Mouse (Mus musculus): ENCODE results near the gene Sult2b1. TPM values are rescaled to one million over a fixed set of nuclear protein-coding genes. Genes with fewer than 3 reads are reported as not detected.

The Sult2b1 gene
- polyA plus RNA-seq, 1 experiment from 2014 or later = 2.5 TPM

GRCm38 (mm10) chr7:45721642-45722347 is 62.7 kb downstream of the Sult2b1 start:
- H3K4me2 ChIP-seq (replicated peaks) = no peak overlapping the region
- no peak for ATAC-seq (ENCODE audit: insufficient number of reproducible peaks, insufficient read depth, low FRiP score, low TSS enrichment)
- WGBS = 67% methylated on average over 13 of the region's 13 CpGs
- H3K36me3 ChIP-seq = peaks cover 75% of the 10 kb centered on the region
- 0 out of 2 replicates have a peak overlapping the region, but pooled peaks have one; percentile 8 for H3K9ac ChIP-seq
- no peak overlapping the region for H3K27ac ChIP-seq
- no peaks in the 10 kb centered on the region for H3K9me3 ChIP-seq
- H3K27me3 ChIP-seq = no peaks in the 10 kb centered on the region
- peaks cover 22% of the 10 kb centered on the region for H3K4me1 ChIP-seq
- H3K4me3 ChIP-seq = no peak overlapping the region

- no peak overlapping the region for H3K4me2 ChIP-seq (replicated peaks)
- WGBS = 80% methylated on average over 7 of the region's 7 CpGs
- ATAC-seq (ENCODE audit: insufficient number of reproducible peaks, insufficient read depth, low FRiP score, low TSS enrichment) = no peak
- H3K9me3 ChIP-seq = no peaks in the 10 kb centered on the region
- H3K4me3 ChIP-seq = no peak overlapping the region
- H3K27ac ChIP-seq = no peak overlapping the region
- no peaks in the 10 kb centered on the region for H3K27me3 ChIP-seq
- H3K9ac ChIP-seq = no peak overlapping the region; the same call in 1 of the 2 replicates
- H3K4me1 ChIP-seq = peaks cover 28% of the 10 kb centered on the region
- H3K36me3 ChIP-seq = peaks cover 69% of the 10 kb centered on the region
Observed at GRCm38 (mm10) chr7:45721234-45721571, 63.3 kb downstream of the Sult2b1 start.

- 76% methylated on average over 14 of the region's 14 CpGs for WGBS
- Histone ChIP-seq H3K4me2 (replicated peaks) (peak within 1 kb of the TSS; percentile 95; the same call in 1 of the 2 replicates), H3K36me3 (peaks cover 63% of the 10 kb centered on the region), H3K27me3 (no peaks in the 10 kb centered on the region), H3K4me1 (peaks cover 34% of the 10 kb centered on the region), H3K27ac (no peak within 1 kb of the TSS), H3K9ac (peak within 1 kb of the TSS; percentile 96; the same call in 1 of the 2 replicates), H3K9me3 (no peaks in the 10 kb centered on the region), H3K4me3 (no peak within 1 kb of the TSS)
- ATAC-seq (ENCODE audit: insufficient number of reproducible peaks, insufficient read depth, low FRiP score, low TSS enrichment) = no peak
Observed at GRCm38 (mm10) chr7:45720413-45721233, 63.8 kb downstream of the Sult2b1 start, which contains the start of gene Fam83e. Gene Fam83e (plus strand): TSS chr7:45721212.

GRCm38 (mm10) chr7:45719738-45720412 is 64.6 kb downstream of the Sult2b1 start:
- Histone ChIP-seq H3K27ac (no peak overlapping the region), H3K27me3 (no peaks in the 10 kb centered on the region), H3K9me3 (no peaks in the 10 kb centered on the region), H3K4me3 (peak overlapping the region; percentile 13; the same call in 1 of the 2 replicates), H3K36me3 (peaks cover 56% of the 10 kb centered on the region), H3K9ac (peak overlapping the region; percentile 96; the same call in 1 of the 2 replicates), H3K4me2 (replicated peaks) (peak overlapping the region; percentile 95), H3K4me1 (peaks cover 37% of the 10 kb centered on the region)
- ATAC-seq (ENCODE audit: insufficient number of reproducible peaks, insufficient read depth, low FRiP score, low TSS enrichment) = no peak
- 89% methylated on average over 16 of the region's 16 CpGs for WGBS

- ATAC-seq (ENCODE audit: insufficient number of reproducible peaks, insufficient read depth, low FRiP score, low TSS enrichment) = no peak
- H3K36me3 ChIP-seq = peaks cover 51% of the 10 kb centered on the region
- no peaks in the 10 kb centered on the region for H3K27me3 ChIP-seq
- peak overlapping the region; percentile 96 for H3K9ac ChIP-seq
- WGBS = 86% methylated on average over 10 of the region's 10 CpGs
- peak overlapping the region; percentile 88 for H3K4me3 ChIP-seq
- H3K9me3 ChIP-seq = no peaks in the 10 kb centered on the region
- peaks cover 43% of the 10 kb centered on the region for H3K4me1 ChIP-seq
- peak overlapping the region; percentile 95 for H3K4me2 ChIP-seq (replicated peaks)
- no peak overlapping the region for H3K27ac ChIP-seq
Observed at GRCm38 (mm10) chr7:45719180-45719579, 65.3 kb downstream of the Sult2b1 start.

- Histone ChIP-seq H3K4me1 (peaks cover 47% of the 10 kb centered on the region), H3K36me3 (peaks cover 49% of the 10 kb centered on the region), H3K27me3 (no peaks in the 10 kb centered on the region), H3K9ac (peak overlapping the region; percentile 96), H3K9me3 (no peaks in the 10 kb centered on the region), H3K27ac (peak overlapping the region; percentile 94), H3K4me3 (peak overlapping the region; percentile 88), H3K4me2 (replicated peaks) (peak overlapping the region; percentile 95)
- no peak for ATAC-seq (ENCODE audit: insufficient number of reproducible peaks, insufficient read depth, low FRiP score, low TSS enrichment)
- under 1% methylated on average over 20 of the region's 20 CpGs for WGBS
Observed at GRCm38 (mm10) chr7:45718331-45718730, 66.1 kb downstream of the Sult2b1 start.

GRCm38 (mm10) chr7:45717918-45718297 is 66.6 kb downstream of the Sult2b1 start, which contains the start of gene Sphk2:
Gene Sphk2 (minus strand): TSS chr7:45718002.
- peaks cover 47% of the 10 kb centered on the region for H3K4me1 ChIP-seq
- H3K4me2 ChIP-seq (replicated peaks) = peak within 1 kb of the TSS; percentile 95
- H3K4me3 ChIP-seq = peak within 1 kb of the TSS; percentile 88
- peaks cover 49% of the 10 kb centered on the region for H3K36me3 ChIP-seq
- peak within 1 kb of the TSS; percentile 96 for H3K9ac ChIP-seq
- H3K27ac ChIP-seq = peak within 1 kb of the TSS; percentile 94
- ATAC-seq (ENCODE audit: insufficient number of reproducible peaks, insufficient read depth, low FRiP score, low TSS enrichment) = peak; percentile 8
- WGBS = under 1% methylated on average over 41 of the region's 41 CpGs
- no peaks in the 10 kb centered on the region for H3K9me3 ChIP-seq
- H3K27me3 ChIP-seq = no peaks in the 10 kb centered on the region

GRCm38 (mm10) chr7:45716952-45717917 is 67.2 kb downstream of the Sult2b1 start:
- ATAC-seq (ENCODE audit: insufficient number of reproducible peaks, insufficient read depth, low FRiP score, low TSS enrichment) = no peak
- Histone ChIP-seq H3K36me3 (peaks cover 49% of the 10 kb centered on the region), H3K9ac (peak overlapping the region; percentile 96), H3K4me2 (replicated peaks) (peak overlapping the region; percentile 95), H3K4me3 (peak overlapping the region; percentile 88), H3K4me1 (peaks cover 47% of the 10 kb centered on the region), H3K27ac (peak overlapping the region; percentile 90), H3K27me3 (no peaks in the 10 kb centered on the region), H3K9me3 (no peaks in the 10 kb centered on the region)
- 8% methylated on average over 31 of the region's 31 CpGs for WGBS

- 88% methylated on average over 3 of the region's 3 CpGs for WGBS
- H3K36me3 ChIP-seq = peaks cover 49% of the 10 kb centered on the region
Observed at GRCm38 (mm10) chr7:45716460-45716857, 68.0 kb downstream of the Sult2b1 start.

GRCm38 (mm10) chr7:45715741-45716459 is 68.6 kb downstream of the Sult2b1 start:
- WGBS = 80% methylated on average over 19 of the region's 19 CpGs
- Histone ChIP-seq H3K36me3 (peaks cover 49% of the 10 kb centered on the region), H3K4me1 (peaks cover 46% of the 10 kb centered on the region), H3K27ac (peak overlapping the region; percentile 65), H3K9me3 (no peaks in the 10 kb centered on the region), H3K4me2 (replicated peaks) (peak overlapping the region; percentile 95), H3K4me3 (peak overlapping the region; percentile 88), H3K27me3 (no peaks in the 10 kb centered on the region), H3K9ac (peak overlapping the region; percentile 71)
- ATAC-seq (ENCODE audit: insufficient number of reproducible peaks, insufficient read depth, low FRiP score, low TSS enrichment) = no peak

More at GRCm38 (mm10) chr7:45716460-45716857, 68.0 kb downstream of the Sult2b1 start:
- Histone ChIP-seq H3K27ac (no peak overlapping the region), H3K4me1 (peaks cover 47% of the 10 kb centered on the region), H3K4me3 (peak overlapping the region; percentile 88), H3K9ac (no peak overlapping the region), H3K9me3 (no peaks in the 10 kb centered on the region), H3K27me3 (no peaks in the 10 kb centered on the region), H3K4me2 (replicated peaks) (peak overlapping the region; percentile 95)
- no peak for ATAC-seq (ENCODE audit: insufficient number of reproducible peaks, insufficient read depth, low FRiP score, low TSS enrichment)
